Mouse (Mus musculus): ENCODE measurements around the gene Cct3.
A peak's percentile ranks its signal among the peaks of the same experiment; 100 is the strongest.
"Not testable (repeated sequence)": the region's sequence is repeated elsewhere in the genome, so short reads cannot be mapped to it uniquely, and the experiment has no call there.

Cct3 gene

GRCm38 (mm10) chr3:88361096-88361495 lies 64.2 kb downstream of the Cct3 start:
- DNase-seq (ENCODE audit: low spot score in 2 of 2), result no peak

DNA sequence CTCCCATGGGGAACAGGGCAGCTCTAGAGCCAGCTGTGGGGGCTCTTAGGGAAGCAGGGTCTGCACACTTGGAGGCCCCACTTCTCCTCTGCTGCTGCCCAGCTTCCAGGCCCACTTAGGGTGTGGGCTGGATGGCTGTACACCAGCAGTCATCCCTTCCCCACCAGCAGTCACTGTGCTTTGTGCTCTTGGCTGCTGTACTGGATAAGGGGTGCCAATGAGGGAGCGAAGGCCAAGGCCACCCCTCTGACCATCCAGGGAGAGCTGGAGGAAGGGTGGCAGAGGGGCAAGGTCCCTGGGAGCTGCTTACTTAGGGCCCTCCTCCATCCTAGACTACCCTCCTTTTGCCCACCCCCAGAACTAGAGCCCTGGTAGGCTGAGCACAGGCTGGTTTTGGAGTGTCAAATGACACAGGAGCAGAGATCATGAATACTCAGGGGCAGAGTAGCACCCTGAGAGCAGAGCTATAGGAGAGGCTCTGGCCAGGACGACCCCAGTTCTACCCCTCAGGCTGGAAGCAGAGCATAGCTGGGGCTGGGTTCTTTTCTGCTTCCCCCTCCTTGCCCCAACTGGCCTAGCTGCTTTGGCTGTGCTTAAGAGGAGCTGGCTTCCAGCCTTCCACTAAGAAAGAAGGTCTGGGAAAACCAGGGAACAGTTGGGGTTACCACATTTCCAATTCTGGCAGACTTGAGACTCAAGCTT lies 64.8 kb downstream of the Cct3 start:
- no peak for DNase-seq (ENCODE audit: low spot score in 2 of 2)

DNA sequence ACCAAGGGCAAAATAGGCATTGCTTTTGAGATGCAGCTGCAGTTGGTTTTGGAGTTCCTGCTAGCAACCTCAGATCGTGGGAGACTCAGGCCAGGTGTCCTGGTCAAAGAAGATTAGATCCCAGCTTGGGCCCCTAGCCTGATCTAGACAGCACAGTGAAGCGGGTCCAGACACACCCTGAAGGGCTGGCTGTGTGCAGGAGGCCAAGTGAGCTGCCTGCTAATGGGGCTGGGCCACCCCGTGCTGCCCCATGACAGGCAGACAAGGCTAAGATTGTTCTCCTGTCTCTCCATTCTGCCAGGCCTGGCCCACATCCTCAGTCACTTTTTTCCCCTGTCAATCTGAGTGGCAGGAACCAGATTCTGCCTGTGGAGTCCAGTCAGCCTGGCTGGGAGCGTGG lies 66.8 kb downstream of the Cct3 start:
- DNase-seq (ENCODE audit: low spot score in 2 of 2), result peak; percentile 68 to 77

DNA sequence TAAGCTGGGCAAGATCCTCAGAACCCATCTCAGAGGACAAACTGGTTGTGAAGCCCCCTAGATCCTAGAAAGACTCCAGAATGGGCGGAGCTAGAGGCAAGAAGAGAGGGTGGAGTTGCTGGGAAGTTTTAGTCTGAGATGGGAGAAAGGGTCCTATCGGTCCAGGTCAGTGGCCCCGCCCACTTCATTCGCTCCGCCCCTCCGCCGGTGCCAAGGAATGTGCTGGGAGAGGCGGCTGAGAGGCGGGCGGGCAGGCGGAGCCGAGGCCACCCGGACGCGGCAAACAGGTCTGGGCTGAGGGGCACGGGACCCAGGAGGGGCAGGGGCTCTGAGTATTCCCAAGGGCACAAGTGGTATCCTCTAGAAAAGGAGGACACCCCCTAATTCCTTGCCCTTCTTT lies 67.4 kb downstream of the Cct3 start, which contains the start of gene Paqr6:
Gene Paqr6, plus strand, starts transcription at position 248 of the 400 bp plus-strand sequence.
- DNase-seq (ENCODE audit: low spot score in 2 of 2), result peak; percentile 90

DNA sequence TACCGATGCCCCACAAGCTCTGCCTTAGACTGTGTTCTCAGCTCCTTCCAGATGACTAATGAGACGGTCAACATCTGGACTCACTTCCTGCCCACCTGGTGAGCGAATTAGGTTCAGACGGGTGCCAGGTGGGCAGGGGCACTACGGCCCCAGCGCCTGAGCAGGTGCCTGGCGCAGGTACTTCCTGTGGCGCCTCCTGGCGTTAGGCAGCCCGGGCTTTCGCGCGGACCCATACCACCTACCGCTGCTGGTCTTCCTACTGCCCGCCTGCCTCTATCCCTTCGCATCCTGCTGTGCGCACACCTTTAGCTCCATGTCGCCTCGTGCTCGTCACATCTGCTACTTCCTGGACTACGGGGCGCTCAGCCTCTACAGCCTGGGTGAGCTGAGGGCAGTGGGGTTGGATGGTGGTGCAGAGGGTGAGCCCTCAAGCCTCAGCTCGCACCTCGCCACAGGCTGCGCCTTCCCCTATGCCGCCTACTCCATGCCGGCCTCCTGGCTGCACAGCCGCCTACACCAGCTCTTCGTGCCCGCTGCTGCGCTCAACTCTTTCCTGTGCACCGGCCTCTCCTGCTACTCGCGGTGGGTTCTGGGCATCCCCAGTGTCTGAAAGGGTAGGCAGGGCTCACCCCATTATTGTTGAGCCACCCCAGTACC lies 68.9 kb downstream of the Cct3 start:
- peak in 1 of 2 experiments; percentile 68 for DNase-seq (ENCODE audit: low spot score in 2 of 2)

DNA sequence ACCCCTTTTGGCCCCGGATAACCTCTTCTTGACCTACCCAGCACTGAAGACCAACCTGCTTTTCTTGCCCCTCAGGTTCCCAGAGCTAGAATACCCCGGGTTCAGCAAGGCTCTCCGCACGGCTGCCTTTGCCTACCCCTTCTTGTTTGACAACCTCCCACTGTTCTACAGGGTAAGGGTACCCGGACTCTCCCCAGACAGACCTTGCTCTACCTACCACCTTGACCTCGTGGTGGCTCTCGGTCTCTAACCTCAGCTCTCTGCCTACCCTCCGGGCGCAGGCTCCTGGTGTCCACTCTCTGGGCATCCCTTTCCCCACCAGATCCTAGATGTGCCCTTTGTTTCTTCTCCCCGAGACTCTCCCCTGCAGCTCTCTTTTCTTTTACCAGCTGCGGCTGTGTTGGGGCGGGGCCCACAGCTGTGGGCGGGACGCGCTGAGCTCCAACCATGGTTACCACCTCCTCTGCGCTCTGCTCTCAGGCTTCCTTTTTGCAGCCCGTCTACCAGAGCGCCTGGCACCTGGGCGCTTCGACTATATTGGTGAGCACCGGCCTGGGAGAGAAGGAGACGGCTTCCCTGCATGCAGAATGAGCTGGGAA lies 70.0 kb downstream of the Cct3 start:
- DNase-seq (ENCODE audit: low spot score in 2 of 2), result peak; percentile 65 to 80

GRCm38 (mm10) chr3:88367517-88367916 lies 70.6 kb downstream of the Cct3 start:
- DNase-seq (ENCODE audit: low spot score in 2 of 2), result not testable (repeated sequence)

DNA sequence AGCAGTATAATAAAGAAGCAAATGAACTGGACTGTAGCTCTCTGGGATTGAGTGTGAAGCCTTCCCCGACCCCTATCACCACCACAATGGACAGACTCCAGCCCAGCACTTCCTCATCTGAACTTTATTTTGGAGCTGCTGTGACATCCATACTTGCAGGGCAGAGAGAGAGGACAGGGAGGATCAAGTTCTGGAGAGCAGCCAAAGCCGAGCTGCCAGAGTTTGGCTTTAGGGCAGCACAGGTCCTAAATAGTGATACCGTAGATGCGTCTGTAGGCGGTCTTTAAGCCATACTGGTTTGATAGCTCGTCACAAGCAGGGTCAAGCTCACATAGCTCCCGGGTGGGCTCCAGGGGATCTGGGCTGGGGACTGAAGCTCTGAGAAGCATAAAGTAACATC lies 71.6 kb downstream of the Cct3 start:
- not testable (repeated sequence) for DNase-seq (ENCODE audit: low spot score in 2 of 2)
